Mouse (Mus musculus): ENCODE data around the gene Tcaim. TPM values are rescaled to one million over a fixed set of nuclear protein-coding genes. Genes with fewer than 3 reads are reported as not detected.
A peak's percentile ranks its signal among the peaks of the same experiment; 100 is the strongest.

Tcaim gene
- not detected in 2 replicates for polyA plus RNA-seq (2012)

- peaks cover 21% of the 10 kb centered on the region for H3K4me1 ChIP-seq (ENCODE audit: control insufficient read depth)
- TF ChIP-seq TAL1 (IDR thresholded peaks at IDR 0.05; ENCODE audit: low read length), result no peak
- no peak for TF ChIP-seq GATA1 (IDR thresholded peaks at IDR 0.05; ENCODE audit: low read length)
- no peaks in the 10 kb centered on the region for H3K27me3 ChIP-seq (ENCODE audit: control insufficient read depth)
- H3K9me3 ChIP-seq (ENCODE audit: control insufficient read depth, low read length), result no peaks in the 10 kb centered on the region
- no peaks in the 10 kb centered on the region; the same call in 1 of the 2 replicates for H3K36me3 ChIP-seq (ENCODE audit: control insufficient read depth)
- peak within 1 kb of the TSS; percentile 83 for H3K4me3 ChIP-seq (replicated peaks)
Observed at GRCm38 (mm10) chr9:122805053-122805844, at the start of gene Tcaim. Gene Tcaim, plus strand, starts transcription at chr9:122805539.

GRCm38 (mm10) chr9:122757614-122758013 is 47.7 kb upstream of the Tcaim start:
- no peak overlapping the region for H3K4me3 ChIP-seq (replicated peaks)
- no peaks in the 10 kb centered on the region for H3K9me3 ChIP-seq (ENCODE audit: control insufficient read depth, low read length)
- TF ChIP-seq GATA1 (IDR thresholded peaks at IDR 0.05; ENCODE audit: low read length) (no peak), TAL1 (IDR thresholded peaks at IDR 0.05; ENCODE audit: low read length) (no peak)
- H3K4me1 ChIP-seq (ENCODE audit: control insufficient read depth), result no peaks in the 10 kb centered on the region
- no peaks in the 10 kb centered on the region for H3K27me3 ChIP-seq (ENCODE audit: control insufficient read depth)
- no peaks in the 10 kb centered on the region for H3K36me3 ChIP-seq (ENCODE audit: control insufficient read depth)

GRCm38 (mm10) chr9:122760111-122760510 is 45.2 kb upstream of the Tcaim start:
- Histone ChIP-seq H3K9me3 (ENCODE audit: control insufficient read depth, low read length) (no peaks in the 10 kb centered on the region), H3K36me3 (ENCODE audit: control insufficient read depth) (no peaks in the 10 kb centered on the region)
- TF ChIP-seq GATA1 (IDR thresholded peaks at IDR 0.05; ENCODE audit: low read length), result no peak
- TF ChIP-seq TAL1 (IDR thresholded peaks at IDR 0.05; ENCODE audit: low read length), result no peak

GRCm38 (mm10) chr9:122785231-122785630 is 20.1 kb upstream of the Tcaim start:
- Histone ChIP-seq H3K36me3 (ENCODE audit: control insufficient read depth) (no peaks in the 10 kb centered on the region), H3K4me3 (replicated peaks) (no peak overlapping the region), H3K27me3 (ENCODE audit: control insufficient read depth) (no peaks in the 10 kb centered on the region), H3K4me1 (ENCODE audit: control insufficient read depth) (peaks cover 5% of the 10 kb centered on the region; the same call in 1 of the 2 replicates), H3K9me3 (ENCODE audit: control insufficient read depth, low read length) (no peaks in the 10 kb centered on the region; the same call in 1 of the 2 replicates)
- TF ChIP-seq TAL1 (IDR thresholded peaks at IDR 0.05; ENCODE audit: low read length), result no peak
- TF ChIP-seq GATA1 (IDR thresholded peaks at IDR 0.05; ENCODE audit: low read length), result no peak

More at GRCm38 (mm10) chr9:122760111-122760510, 45.2 kb upstream of the Tcaim start:
- H3K27me3 ChIP-seq (ENCODE audit: control insufficient read depth), result no peaks in the 10 kb centered on the region
- no peaks in the 10 kb centered on the region for H3K4me1 ChIP-seq (ENCODE audit: control insufficient read depth)
- no peak overlapping the region for H3K4me3 ChIP-seq (replicated peaks)

GRCm38 (mm10) chr9:122786534-122786933 is 18.8 kb upstream of the Tcaim start:
- H3K27me3 ChIP-seq (ENCODE audit: control insufficient read depth), result no peaks in the 10 kb centered on the region
- TF ChIP-seq GATA1 (IDR thresholded peaks at IDR 0.05; ENCODE audit: low read length) (no peak), TAL1 (IDR thresholded peaks at IDR 0.05; ENCODE audit: low read length) (no peak)
- H3K9me3 ChIP-seq (ENCODE audit: control insufficient read depth, low read length), result no peaks in the 10 kb centered on the region
- peaks cover 5% of the 10 kb centered on the region; the same call in 1 of the 2 replicates for H3K4me1 ChIP-seq (ENCODE audit: control insufficient read depth)
- H3K4me3 ChIP-seq (replicated peaks), result no peak overlapping the region
- H3K36me3 ChIP-seq (ENCODE audit: control insufficient read depth), result no peaks in the 10 kb centered on the region

- Histone ChIP-seq H3K4me1 (ENCODE audit: control insufficient read depth) (peaks cover 21% of the 10 kb centered on the region), H3K36me3 (ENCODE audit: control insufficient read depth) (no peaks in the 10 kb centered on the region; the same call in 1 of the 2 replicates), H3K9me3 (ENCODE audit: control insufficient read depth, low read length) (no peaks in the 10 kb centered on the region), H3K27me3 (ENCODE audit: control insufficient read depth) (no peaks in the 10 kb centered on the region), H3K4me3 (replicated peaks) (peak overlapping the region; percentile 83)
- TF ChIP-seq GATA1 (IDR thresholded peaks at IDR 0.05; ENCODE audit: low read length) (no peak), TAL1 (IDR thresholded peaks at IDR 0.05; ENCODE audit: low read length) (no peak)
Observed at GRCm38 (mm10) chr9:122805845-122806341, 554 bp downstream of the Tcaim start.

- no peak overlapping the region for H3K4me3 ChIP-seq (replicated peaks)
- no peaks in the 10 kb centered on the region; the same call in 1 of the 2 replicates for H3K36me3 ChIP-seq (ENCODE audit: control insufficient read depth)
- no peaks in the 10 kb centered on the region for H3K9me3 ChIP-seq (ENCODE audit: control insufficient read depth, low read length)
- TF ChIP-seq GATA1 (IDR thresholded peaks at IDR 0.05; ENCODE audit: low read length), result no peak
- TF ChIP-seq TAL1 (IDR thresholded peaks at IDR 0.05; ENCODE audit: low read length), result no peak
- H3K4me1 ChIP-seq (ENCODE audit: control insufficient read depth), result peaks cover 21% of the 10 kb centered on the region
- no peaks in the 10 kb centered on the region for H3K27me3 ChIP-seq (ENCODE audit: control insufficient read depth)
Observed at GRCm38 (mm10) chr9:122807186-122807585, 1.8 kb downstream of the Tcaim start.

GRCm38 (mm10) chr9:122810212-122810611 is 4.9 kb downstream of the Tcaim start:
- TF ChIP-seq GATA1 (IDR thresholded peaks at IDR 0.05; ENCODE audit: low read length) (no peak), TAL1 (IDR thresholded peaks at IDR 0.05; ENCODE audit: low read length) (no peak)
- H3K36me3 ChIP-seq (ENCODE audit: control insufficient read depth), result no peaks in the 10 kb centered on the region; the same call in 1 of the 2 replicates
- peaks cover 16% of the 10 kb centered on the region for H3K4me1 ChIP-seq (ENCODE audit: control insufficient read depth)
- no peaks in the 10 kb centered on the region for H3K9me3 ChIP-seq (ENCODE audit: control insufficient read depth, low read length)
- no peaks in the 10 kb centered on the region for H3K27me3 ChIP-seq (ENCODE audit: control insufficient read depth)
- H3K4me3 ChIP-seq (replicated peaks), result no peak overlapping the region

GRCm38 (mm10) chr9:122812386-122812785 is 7.0 kb downstream of the Tcaim start:
- Histone ChIP-seq H3K4me3 (replicated peaks) (no peak overlapping the region), H3K27me3 (ENCODE audit: control insufficient read depth) (no peaks in the 10 kb centered on the region), H3K4me1 (ENCODE audit: control insufficient read depth) (no peaks in the 10 kb centered on the region), H3K9me3 (ENCODE audit: control insufficient read depth, low read length) (no peaks in the 10 kb centered on the region), H3K36me3 (ENCODE audit: control insufficient read depth) (no peaks in the 10 kb centered on the region; the same call in 1 of the 2 replicates)
- no peak for TF ChIP-seq TAL1 (IDR thresholded peaks at IDR 0.05; ENCODE audit: low read length)
- no peak for TF ChIP-seq GATA1 (IDR thresholded peaks at IDR 0.05; ENCODE audit: low read length)
